Mouse (Mus musculus) cerebellum, adult 2 months (tissue): ENCODE results near the gene Usp16. TPM values are rescaled to one million over a fixed set of nuclear protein-coding genes. Genes with fewer than 3 reads are reported as not detected.

Source experiments
- DNase-seq, 2 experiments: peaks; one replicate each; pipeline ENCODE4 v3.0.0; 2021
- H3K27ac ChIP-seq: fragments of 200-500 bp; 2 replicates; pipeline ENCODE4 v1.5.1; 2012; ENCODE audit warnings: low read length, control low read depth, inconsistent platforms; ENCODE audit not compliant: insufficient read depth
- H3K27me3 ChIP-seq: fragments of 200-500 bp; 2 replicates; pipeline ENCODE4 v1.6.1; 2012; ENCODE audit warnings: inconsistent platforms, mild to moderate bottlenecking, low read length, moderate library complexity; ENCODE audit not compliant: control insufficient read depth, insufficient read depth
- H3K4me1 ChIP-seq: fragments of 200-500 bp; 2 replicates; pipeline ENCODE4 v1.6.1; 2011; ENCODE audit warnings: low read length; ENCODE audit not compliant: control insufficient read depth, insufficient read depth
- H3K4me3 ChIP-seq: fragments of 200-500 bp; replicated peaks from 2 replicates; pipeline ENCODE3; 2011; ENCODE audit warnings: mild to moderate bottlenecking, low read depth, low read length, control low read depth; ENCODE audit not compliant: insufficient read depth
- CTCF ChIP-seq: fragments of 200-500 bp; IDR thresholded peaks from 2 replicates; pipeline ENCODE4 v1.5.1; 2011; ENCODE audit warnings: low read depth, mild to moderate bottlenecking, control low read depth, low read length, moderate library complexity, borderline replicate concordance; ENCODE audit not compliant: insufficient read depth
- POLR2A ChIP-seq: fragments of 200-500 bp; IDR thresholded peaks from 2 replicates; pipeline ENCODE4 v1.6.1; 2011; ENCODE audit warnings: low read length, control low read depth, borderline replicate concordance; ENCODE audit not compliant: insufficient read depth
- WGBS: fragments of 180-500 bp; shearing (Covaris S2); methylation state at CpG from one replicate; pipeline ENCODE4 v1.1.7; 2018; 5-methylcytosine and 5-hydroxymethylcytosine counted together
- polyA plus RNA-seq: library from polyadenylated mRNA; depleted of rRNA; stranded (reverse); fragments of >200 nt; gene quantifications from 2 replicates; pipeline ENCODE4 v1.2.3, GENCODE M21; 2012; rRNA removed

Usp16 gene
- polyA plus RNA-seq, result 65.5 and 71.5 TPM in 2 replicates

GRCm38 (mm10) chr16:87454419-87455179, at the start of gene Usp16:
TSS of gene Usp16 (plus strand) at chr16:87454703.
- Histone ChIP-seq H3K27ac (peak within 1 kb of the TSS; percentile 59), H3K27me3 (no peaks in the 10 kb centered on the region), H3K4me1 (peaks cover 2% of the 10 kb centered on the region), H3K4me3 (peak within 1 kb of the TSS; percentile 86)
- TF ChIP-seq POLR2A, result peak; percentile 64; the same call in 1 of the 2 replicates
- no peak for TF ChIP-seq CTCF
- DNase-seq, result peak; percentile 93 to 96
- 7% methylated on average over 42 of the region's 45 CpGs for WGBS

GRCm38 (mm10) chr16:87405001-87405400, 49.5 kb upstream of the Usp16 start:
- no peak overlapping the region for H3K4me3 ChIP-seq
- H3K27ac ChIP-seq, result no peak overlapping the region
- H3K4me1 ChIP-seq, result no peaks in the 10 kb centered on the region
- no peak for DNase-seq
- TF ChIP-seq CTCF, result no peak
- no peak for TF ChIP-seq POLR2A
- 79% methylated on average over 3 of the region's 3 CpGs for WGBS
- H3K27me3 ChIP-seq, result no peaks in the 10 kb centered on the region

- TF ChIP-seq POLR2A (no peak), CTCF (no peak)
- Histone ChIP-seq H3K27ac (no peak overlapping the region), H3K27me3 (no peaks in the 10 kb centered on the region), H3K4me3 (no peak overlapping the region), H3K4me1 (no peaks in the 10 kb centered on the region)
- WGBS, result 75% methylated on average over 8 of the region's 8 CpGs
- DNase-seq, result no peak
Measured at GRCm38 (mm10) chr16:87420662-87421061, 33.8 kb upstream of the Usp16 start.

GRCm38 (mm10) chr16:87427516-87427915, 27.0 kb upstream of the Usp16 start:
- Histone ChIP-seq H3K4me1 (no peaks in the 10 kb centered on the region; the same call in 1 of the 2 replicates), H3K27ac (no peak overlapping the region), H3K4me3 (no peak overlapping the region), H3K27me3 (no peaks in the 10 kb centered on the region)
- TF ChIP-seq CTCF (no peak), POLR2A (no peak)
- DNase-seq, result no peak
- 83% methylated on average over 8 of the region's 8 CpGs for WGBS

GRCm38 (mm10) chr16:87432033-87432814, 22.3 kb upstream of the Usp16 start, which contains the start of gene Ltn1:
TSS of gene Ltn1 (minus strand) at chr16:87432612.
- peak; percentile 58; the same call in 1 of the 2 replicates for TF ChIP-seq POLR2A
- TF ChIP-seq CTCF, result no peak
- Histone ChIP-seq H3K27me3 (no peaks in the 10 kb centered on the region), H3K4me1 (no peaks in the 10 kb centered on the region; the same call in 1 of the 2 replicates), H3K27ac (peak within 1 kb of the TSS; percentile 58), H3K4me3 (peak within 1 kb of the TSS; percentile 88)
- peak; percentile 99 for DNase-seq
- WGBS, result under 1% methylated on average over 56 of the region's 56 CpGs

- no peak for DNase-seq
- 91% methylated on average over 7 of the region's 7 CpGs for WGBS
- Histone ChIP-seq H3K4me1 (no peaks in the 10 kb centered on the region; the same call in 1 of the 2 replicates), H3K27me3 (no peaks in the 10 kb centered on the region), H3K4me3 (no peak overlapping the region), H3K27ac (no peak overlapping the region)
- no peak for TF ChIP-seq CTCF
- TF ChIP-seq POLR2A, result no peak
Measured at GRCm38 (mm10) chr16:87434266-87434665, 20.2 kb upstream of the Usp16 start.

- no peak for TF ChIP-seq POLR2A
- TF ChIP-seq CTCF, result no peak
- no peaks in the 10 kb centered on the region for H3K4me1 ChIP-seq
- WGBS, result 76% methylated on average over 6 of the region's 6 CpGs
Measured at GRCm38 (mm10) chr16:87434946-87435345, 19.6 kb upstream of the Usp16 start.

More at GRCm38 (mm10) chr16:87434946-87435345, 19.6 kb upstream of the Usp16 start:
- H3K4me3 ChIP-seq, result no peak overlapping the region
- no peak for DNase-seq
- H3K27me3 ChIP-seq, result no peaks in the 10 kb centered on the region
- no peak overlapping the region for H3K27ac ChIP-seq
